Mouse (Mus musculus) ES-Bruce4 (cell line): ENCODE data around the gene Fuom. TPM values are rescaled to one million over a fixed set of nuclear protein-coding genes. Genes with fewer than 3 reads are reported as not detected.

Experiments used
- H3K27ac ChIP-seq: 2 replicates; pipeline ENCODE4 v1.5.1; 2012; ENCODE audit warnings: low read length, inconsistent platforms; ENCODE audit not compliant: insufficient read depth
- H3K27me3 ChIP-seq: 2 replicates; pipeline ENCODE4 v1.6.1; 2012; ENCODE audit warnings: mild to moderate bottlenecking, low read length, inconsistent platforms; ENCODE audit not compliant: control insufficient read depth, poor library complexity, insufficient read depth, severe bottlenecking
- H3K36me3 ChIP-seq: 2 replicates; pipeline ENCODE4 v1.6.1; 2012; ENCODE audit warnings: inconsistent platforms, mild to moderate bottlenecking, low read length, moderate library complexity; ENCODE audit not compliant: control insufficient read depth, poor library complexity, insufficient read depth, severe bottlenecking
- H3K4me1 ChIP-seq: one replicate; pipeline ENCODE4 v1.8.1; 2011; ENCODE audit warnings: low read length; ENCODE audit not compliant: control insufficient read depth, insufficient read depth
- H3K4me3 ChIP-seq: 2 replicates; pipeline ENCODE4 v1.5.1; 2011; ENCODE audit warnings: low read depth, mild to moderate bottlenecking, low read length
- H3K9ac ChIP-seq: 2 replicates; pipeline ENCODE4 v1.6.1; 2012; ENCODE audit warnings: low read depth, mild to moderate bottlenecking, inconsistent platforms; ENCODE audit not compliant: poor library complexity, severe bottlenecking
- H3K9me3 ChIP-seq: replicated peaks from 2 replicates; pipeline ENCODE4 v1.6.1; 2012; ENCODE audit warnings: mild to moderate bottlenecking, low read length, inconsistent platforms; ENCODE audit not compliant: control insufficient read depth, poor library complexity, insufficient read depth, severe bottlenecking
- CTCF ChIP-seq: IDR thresholded peaks from one replicate; pipeline ENCODE4 v1.8.1; 2011; ENCODE audit warnings: low read depth, low read length
- EP300 ChIP-seq: IDR thresholded peaks from 2 replicates; pipeline ENCODE4 v1.6.1; 2011; ENCODE audit warnings: low read depth, low read length; ENCODE audit not compliant: insufficient read depth
- POLR2A ChIP-seq: IDR thresholded peaks from one replicate; pipeline ENCODE4 v1.8.1; 2011; ENCODE audit warnings: low read length; ENCODE audit not compliant: insufficient read depth
- polyA plus RNA-seq: library from polyadenylated mRNA; stranded (reverse); fragments of >200 nt; gene quantifications from 2 replicates; pipeline ENCODE4 v1.2.4, GENCODE M21; 2011; ENCODE audit warnings: low read depth; ENCODE audit not compliant: missing spikeins, insufficient read depth, insufficient read length

Fuom gene
- polyA plus RNA-seq, 1 experiment: 24.1 TPM

- H3K36me3 ChIP-seq: no peaks in the 10 kb centered on the region
- H3K27me3 ChIP-seq: no peaks in the 10 kb centered on the region
- H3K9ac ChIP-seq: no peak overlapping the region
- TF ChIP-seq EP300 (no peak), POLR2A (no peak), CTCF (no peak)
- no peak overlapping the region for H3K4me3 ChIP-seq
- H3K27ac ChIP-seq: no peak overlapping the region
- H3K9me3 ChIP-seq: no peaks in the 10 kb centered on the region
- no peaks in the 10 kb centered on the region for H3K4me1 ChIP-seq
Observed at GRCm38 (mm10) chr7:140081408-140082241, 20.6 kb downstream of the Fuom start.

GRCm38 (mm10) chr7:140080503-140081156, 21.6 kb downstream of the Fuom start:
- H3K27ac ChIP-seq: no peak overlapping the region

GRCm38 (mm10) chr7:140078711-140079110, 23.5 kb downstream of the Fuom start:
- TF ChIP-seq POLR2A (no peak), CTCF (peak; percentile 71), EP300 (no peak)
- H3K27me3 ChIP-seq: no peaks in the 10 kb centered on the region
- no peaks in the 10 kb centered on the region for H3K9me3 ChIP-seq
- no peak overlapping the region for H3K27ac ChIP-seq
- H3K4me3 ChIP-seq: no peak overlapping the region
- no peaks in the 10 kb centered on the region for H3K4me1 ChIP-seq
- no peak overlapping the region for H3K9ac ChIP-seq
- H3K36me3 ChIP-seq: no peaks in the 10 kb centered on the region

More at GRCm38 (mm10) chr7:140080503-140081156, 21.6 kb downstream of the Fuom start:
- TF ChIP-seq CTCF (no peak), EP300 (no peak), POLR2A (no peak)
- no peaks in the 10 kb centered on the region for H3K36me3 ChIP-seq
- H3K9ac ChIP-seq: no peak overlapping the region
- H3K4me3 ChIP-seq: no peak overlapping the region
- H3K27me3 ChIP-seq: no peaks in the 10 kb centered on the region
- no peaks in the 10 kb centered on the region for H3K9me3 ChIP-seq
- H3K4me1 ChIP-seq: no peaks in the 10 kb centered on the region

- Histone ChIP-seq H3K4me1 (no peaks in the 10 kb centered on the region), H3K9me3 (no peaks in the 10 kb centered on the region), H3K4me3 (no peak overlapping the region), H3K27ac (0 out of 2 replicates have a peak overlapping the region, but pooled peaks have one; percentile 38), H3K27me3 (no peaks in the 10 kb centered on the region), H3K9ac (no peak overlapping the region), H3K36me3 (no peaks in the 10 kb centered on the region)
- 0 out of 2 replicates have a peak, but pooled peaks have one; percentile 13 for TF ChIP-seq EP300
- no peak for TF ChIP-seq CTCF
- no peak for TF ChIP-seq POLR2A
Observed at GRCm38 (mm10) chr7:140077698-140078097, 24.5 kb downstream of the Fuom start.

- Histone ChIP-seq H3K9me3 (no peaks in the 10 kb centered on the region), H3K27me3 (no peaks in the 10 kb centered on the region), H3K27ac (no peak overlapping the region), H3K4me3 (peak overlapping the region; percentile 62), H3K36me3 (no peaks in the 10 kb centered on the region), H3K9ac (peak overlapping the region; percentile 44), H3K4me1 (no peaks in the 10 kb centered on the region)
- TF ChIP-seq EP300: 0 out of 2 replicates have a peak, but pooled peaks have one; percentile 28
- no peak for TF ChIP-seq CTCF
- peak; percentile 20 for TF ChIP-seq POLR2A
Observed at GRCm38 (mm10) chr7:140070042-140070711, 32.1 kb downstream of the Fuom start.
